Mouse (Mus musculus) forebrain, postnatal 0 days (tissue): ENCODE data around the gene Clpx. TPM values are rescaled to one million over a fixed set of nuclear protein-coding genes. Genes with fewer than 3 reads are reported as not detected.

Experiments used
- ATAC-seq: fragments of 200-750 bp; cut with Nextera tagmentation; 2 replicates; pipeline ENCODE4 v1.8.0; 2017; ENCODE audit warnings: mild to moderate bottlenecking, moderate library complexity
- DNase-seq: peaks from one replicate; pipeline ENCODE4 v3.0.0-alpha.2; 2015
- H3K27ac ChIP-seq: fragments of 300-500 bp; sonication (generic); 2 replicates; pipeline ENCODE4 v1.5.1; 2014; ENCODE audit warnings: low read depth, mild to moderate bottlenecking, antibody characterized with exemption, low read length, moderate library complexity, mixed read lengths
- H3K27me3 ChIP-seq: fragments of 300-500 bp; sonication (generic); 2 replicates; pipeline ENCODE4 v1.6.1; 2014; ENCODE audit warnings: mild to moderate bottlenecking, low read length, mixed read lengths; ENCODE audit not compliant: insufficient read depth
- H3K36me3 ChIP-seq: fragments of 300-500 bp; sonication (generic); 2 replicates; pipeline ENCODE4 v1.6.1; 2014; ENCODE audit warnings: mild to moderate bottlenecking, moderate library complexity; ENCODE audit not compliant: insufficient read depth
- H3K4me1 ChIP-seq: fragments of 300-500 bp; sonication (generic); 2 replicates; pipeline ENCODE4 v1.6.1; 2014; ENCODE audit warnings: antibody characterized with exemption; ENCODE audit not compliant: insufficient read depth
- H3K4me2 ChIP-seq: fragments of 300-500 bp; sonication (generic); 2 replicates; pipeline ENCODE4 v1.6.1; 2014; ENCODE audit warnings: low read depth, mild to moderate bottlenecking, moderate library complexity
- H3K4me3 ChIP-seq: fragments of 300-500 bp; sonication (generic); 2 replicates; pipeline ENCODE4 v1.5.1; 2014; ENCODE audit warnings: low read depth, low read length, mixed read lengths
- H3K9ac ChIP-seq: fragments of 300-500 bp; sonication (generic); 2 replicates; pipeline ENCODE4 v1.6.1; 2014; ENCODE audit warnings: mild to moderate bottlenecking
- H3K9me3 ChIP-seq: fragments of 300-500 bp; sonication (generic); 2 replicates; pipeline ENCODE4 v1.6.1; 2016; ENCODE audit warnings: low read length
- CTCF ChIP-seq: sonication (generic); IDR thresholded peaks from 2 replicates; pipeline ENCODE4 v1.5.1; 2016; ENCODE audit warnings: antibody characterized with exemption, control low read depth, low read depth
- WGBS: fragments of 180-500 bp; shearing (Covaris S2); extraction: QIAGEN DNeasy Blood & Tissue Kit; methylation state at CpG from one replicate; pipeline ENCODE4 v1.1.7; 2014; 5-methylcytosine and 5-hydroxymethylcytosine counted together
- polyA plus RNA-seq: library from polyadenylated mRNA; unstranded; fragments of >200 nt; fragmentation: Nextera tagmentation; extraction: Ambion mirVana; gene quantifications from 2 replicates; pipeline ENCODE4 v1.2.1, GENCODE M21; 2015
- total RNA-seq: library from RNA; depleted of rRNA; stranded (reverse); fragments of >200 nt; gene quantifications from 2 replicates; pipeline ENCODE4 v1.2.3, GENCODE M21; 2014

Clpx gene
- total and polyA plus RNA-seq, 2 experiments from 2014 or later = 34.9 to 38.7 TPM

DNA sequence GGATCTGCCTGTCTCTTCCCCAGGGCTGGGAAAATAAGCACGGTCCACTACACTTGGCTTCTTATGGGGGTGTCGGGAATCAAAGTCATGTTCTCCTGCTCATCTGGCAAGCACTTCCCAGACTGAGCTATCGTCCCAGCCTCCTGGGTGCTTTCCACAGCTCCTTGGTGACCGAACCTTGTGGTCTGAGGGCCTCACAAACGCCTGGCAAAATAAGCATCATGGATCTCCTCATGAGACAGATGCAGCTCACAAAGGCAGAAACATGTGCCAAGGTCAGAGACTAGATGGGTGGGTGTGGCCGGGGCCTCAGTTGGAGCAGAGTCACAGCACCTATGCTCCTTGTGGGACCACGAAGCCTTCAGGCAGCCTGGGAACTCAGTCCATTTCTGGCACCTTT is 34.7 kb upstream of the Clpx start:
- 81% methylated on average over 7 of the region's 7 CpGs for WGBS
- Histone ChIP-seq H3K27ac (no peak overlapping the region), H3K9me3 (no peaks in the 10 kb centered on the region), H3K27me3 (no peaks in the 10 kb centered on the region), H3K4me1 (no peaks in the 10 kb centered on the region), H3K4me2 (no peak overlapping the region), H3K9ac (no peak overlapping the region), H3K36me3 (no peaks in the 10 kb centered on the region), H3K4me3 (no peak overlapping the region)
- TF ChIP-seq CTCF = no peak
- DNase-seq = no peak
- ATAC-seq = no peak

DNA sequence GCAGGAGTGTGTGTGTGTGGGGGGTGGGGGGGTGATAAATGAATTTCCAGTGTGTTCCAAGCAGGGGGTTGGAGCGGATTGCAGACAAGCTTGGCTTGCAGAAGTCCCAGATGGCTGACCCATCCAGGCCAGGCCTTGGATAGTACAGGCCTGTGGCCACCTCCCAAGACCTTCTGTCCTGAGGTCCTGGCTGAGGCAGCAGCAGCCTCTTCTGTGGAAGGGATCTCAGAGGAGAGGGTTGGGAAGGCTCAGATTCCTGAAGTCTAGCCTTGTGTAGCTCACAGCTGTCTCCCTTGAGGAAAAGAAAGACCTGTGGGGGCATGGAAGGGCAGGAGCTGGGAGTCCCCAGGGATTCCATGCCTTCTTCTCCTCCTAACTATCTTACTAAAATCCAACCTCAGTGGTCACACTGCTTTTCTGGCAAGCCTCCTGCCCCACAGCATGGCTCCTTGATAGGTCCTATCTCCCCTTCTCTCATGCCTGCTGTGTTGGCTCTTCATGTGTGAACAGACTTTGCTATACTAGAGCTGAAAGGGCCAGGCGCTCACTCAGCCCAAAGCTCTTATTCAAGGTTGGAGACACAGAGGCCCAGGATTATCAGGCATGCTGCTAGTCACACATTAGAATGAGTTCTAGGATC is 32.3 kb upstream of the Clpx start:
- H3K4me2 ChIP-seq = no peak overlapping the region
- no peak overlapping the region for H3K4me3 ChIP-seq
- H3K4me1 ChIP-seq = no peaks in the 10 kb centered on the region
- no peak for TF ChIP-seq CTCF
- ATAC-seq = no peak
- no peaks in the 10 kb centered on the region for H3K9me3 ChIP-seq
- no peak overlapping the region for H3K27ac ChIP-seq
- no peaks in the 10 kb centered on the region for H3K36me3 ChIP-seq
- no peak overlapping the region for H3K9ac ChIP-seq
- no peak for DNase-seq
- WGBS = 92% methylated on average over 2 of the region's 2 CpGs
- no peaks in the 10 kb centered on the region for H3K27me3 ChIP-seq

DNA sequence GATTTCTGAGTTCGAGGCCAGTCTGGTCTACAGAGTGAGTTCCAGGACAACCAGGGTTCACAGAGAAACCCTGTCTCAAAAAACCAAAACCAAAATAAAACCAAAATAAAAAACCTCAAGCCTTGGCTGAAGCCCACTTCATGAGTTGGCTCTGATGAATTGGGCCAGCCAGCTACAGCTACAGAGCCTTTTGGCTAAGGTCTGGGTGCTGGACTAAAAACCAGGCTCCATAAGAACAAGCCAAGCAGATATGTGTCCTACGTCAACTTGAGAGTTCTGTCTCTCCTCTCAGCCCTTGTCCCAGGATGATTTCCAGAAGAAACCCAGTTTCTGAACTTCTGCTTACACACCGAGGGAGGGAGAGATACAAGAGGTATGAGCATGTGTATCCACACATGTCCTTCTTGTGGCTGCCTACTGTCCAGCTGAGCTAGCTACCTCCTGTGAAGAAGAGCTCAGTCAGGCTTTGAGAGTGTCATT is 31.4 kb upstream of the Clpx start:
- H3K27me3 ChIP-seq = no peaks in the 10 kb centered on the region
- no peak for DNase-seq
- H3K9ac ChIP-seq = no peak overlapping the region
- no peak overlapping the region for H3K4me3 ChIP-seq
- WGBS = 85% methylated on average over 3 of the region's 3 CpGs
- H3K4me2 ChIP-seq = no peak overlapping the region
- ATAC-seq = no peak
- no peaks in the 10 kb centered on the region for H3K4me1 ChIP-seq
- no peak for TF ChIP-seq CTCF
- no peak overlapping the region for H3K27ac ChIP-seq
- no peaks in the 10 kb centered on the region for H3K9me3 ChIP-seq
- no peaks in the 10 kb centered on the region for H3K36me3 ChIP-seq

DNA sequence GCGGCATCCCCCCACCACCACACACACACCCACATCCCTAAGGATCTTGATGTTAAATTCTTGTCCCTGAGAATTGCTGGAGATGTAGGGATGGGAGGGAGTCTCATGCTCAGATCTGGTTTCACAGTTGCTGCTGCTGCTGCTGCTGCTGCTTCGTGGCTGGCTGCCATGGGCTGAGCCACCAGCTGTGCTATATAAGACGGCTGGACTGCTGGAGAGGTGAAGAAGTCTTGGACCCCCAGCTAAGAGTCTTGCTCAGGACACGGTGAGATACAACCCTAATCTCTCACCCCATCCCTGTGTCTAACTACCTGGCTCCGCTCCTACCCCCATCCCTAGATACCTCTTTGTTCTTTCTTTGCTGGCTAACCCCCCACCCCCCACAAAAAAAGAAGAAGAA is 29.1 kb upstream of the Clpx start, which contains the start of gene Cilp:
TSS of gene Cilp (plus strand) at position 222 of the 400 bp plus-strand sequence.
- Histone ChIP-seq H3K9me3 (no peaks in the 10 kb centered on the region), H3K9ac (no peak within 1 kb of the TSS), H3K4me1 (0 out of 2 replicates have a peak, but pooled peaks cover 2% of the 10 kb centered on the region), H3K36me3 (no peaks in the 10 kb centered on the region), H3K27ac (no peak within 1 kb of the TSS), H3K27me3 (no peaks in the 10 kb centered on the region), H3K4me2 (no peak within 1 kb of the TSS), H3K4me3 (no peak within 1 kb of the TSS)
- no peak for DNase-seq
- ATAC-seq = no peak
- WGBS = 46% methylated on average over 5 of the region's 5 CpGs
- no peak for TF ChIP-seq CTCF

DNA sequence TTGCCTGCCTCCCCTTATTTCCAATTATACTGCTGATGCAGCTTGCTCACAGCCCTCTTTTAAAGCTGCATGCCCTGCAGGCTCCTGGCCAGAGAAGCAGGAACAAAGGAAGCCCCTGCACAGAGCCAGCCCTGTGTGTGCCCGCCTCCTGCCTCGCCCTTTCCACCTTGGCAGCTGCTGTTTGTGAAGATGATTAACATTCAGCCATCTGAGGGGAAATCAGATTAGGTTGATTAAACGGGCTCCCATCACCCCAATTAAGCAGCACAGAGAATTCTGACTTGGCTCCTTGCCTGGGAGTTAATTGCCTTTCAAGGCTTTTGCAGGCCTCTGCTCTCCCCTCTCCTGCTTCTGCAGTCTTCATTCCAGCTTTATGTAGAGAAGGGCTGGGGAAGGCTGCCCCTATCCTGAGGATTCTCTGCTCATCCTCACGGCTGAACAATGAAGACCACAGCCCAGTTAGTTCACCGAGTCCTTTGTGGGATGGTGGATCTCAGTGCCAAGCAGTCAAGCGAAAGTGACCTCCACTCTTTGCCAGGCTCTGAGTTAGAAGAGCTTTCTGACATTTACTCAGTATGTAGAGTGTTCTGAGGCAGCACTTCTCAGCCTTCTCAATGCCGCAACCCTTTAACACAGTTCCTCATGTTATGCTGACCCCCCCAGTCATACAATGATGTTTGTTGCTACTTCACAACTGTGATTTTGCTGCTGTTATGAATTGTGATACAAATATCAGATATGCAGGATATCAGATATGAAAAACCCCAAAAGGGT is 26.1 kb upstream of the Clpx start:
- TF ChIP-seq CTCF = no peak
- H3K9me3 ChIP-seq = no peaks in the 10 kb centered on the region
- H3K27ac ChIP-seq = peak overlapping the region; percentile 87
- no peak overlapping the region for H3K4me3 ChIP-seq
- WGBS = 12% methylated on average over 7 of the region's 7 CpGs
- no peak overlapping the region for H3K4me2 ChIP-seq
- H3K9ac ChIP-seq = 0 out of 2 replicates have a peak overlapping the region, but pooled peaks have one; percentile 26
- no peaks in the 10 kb centered on the region for H3K36me3 ChIP-seq
- H3K4me1 ChIP-seq = 0 out of 2 replicates have a peak, but pooled peaks cover 2% of the 10 kb centered on the region
- ATAC-seq (peak; percentile 97), DNase-seq (peak; percentile 85)
- H3K27me3 ChIP-seq = no peaks in the 10 kb centered on the region

DNA sequence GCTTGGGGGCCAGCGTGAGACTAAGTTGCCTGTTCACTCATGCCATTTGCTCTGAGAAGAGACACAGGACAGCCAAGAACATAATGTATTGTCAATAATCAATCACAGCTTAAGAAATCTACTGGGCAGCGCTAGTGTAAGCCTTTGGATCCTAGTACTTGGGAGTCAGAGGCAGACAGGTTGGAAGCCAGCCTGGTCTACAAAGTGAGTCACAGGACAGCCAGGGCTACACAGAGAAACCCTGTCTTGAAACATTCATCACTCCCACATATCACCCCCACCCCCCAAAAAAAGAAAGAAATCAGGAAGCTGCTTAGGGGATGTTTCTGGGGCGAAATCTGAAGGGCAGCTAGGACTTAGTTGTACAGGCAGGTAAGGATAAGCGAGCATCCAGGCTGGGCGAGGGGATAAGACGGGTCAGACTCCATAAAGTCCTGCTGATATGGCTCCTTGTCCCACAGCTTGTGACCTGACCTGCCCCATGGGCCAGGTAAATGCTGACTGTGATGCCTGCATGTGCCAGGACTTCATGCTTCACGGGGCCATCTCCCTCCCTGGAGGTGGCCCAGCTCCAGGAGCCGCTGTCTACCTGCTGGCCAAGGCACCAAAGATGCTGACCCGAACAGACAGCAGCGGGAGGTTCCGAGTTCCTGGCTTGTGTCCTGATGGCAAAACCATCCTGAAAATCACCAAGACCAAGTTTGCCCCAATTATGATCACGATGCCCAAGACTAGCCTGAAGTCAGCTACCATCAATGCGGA is 20.8 kb upstream of the Clpx start:
- WGBS = 91% methylated on average over 13 of the region's 13 CpGs
- H3K4me2 ChIP-seq = no peak overlapping the region
- DNase-seq (no peak), ATAC-seq (no peak)
- H3K4me3 ChIP-seq = no peak overlapping the region
- H3K9ac ChIP-seq = no peak overlapping the region
- H3K27me3 ChIP-seq = no peaks in the 10 kb centered on the region
- H3K36me3 ChIP-seq = no peaks in the 10 kb centered on the region
- no peak overlapping the region for H3K27ac ChIP-seq
- no peaks in the 10 kb centered on the region for H3K9me3 ChIP-seq
- no peaks in the 10 kb centered on the region for H3K4me1 ChIP-seq
- no peak for TF ChIP-seq CTCF

GRCm38 (mm10) chr9:65273873-65274272 is 20.2 kb upstream of the Clpx start:
- H3K9me3 ChIP-seq = no peaks in the 10 kb centered on the region
- DNase-seq (no peak), ATAC-seq (no peak)
- H3K27ac ChIP-seq = no peak overlapping the region
- no peaks in the 10 kb centered on the region for H3K4me1 ChIP-seq
- no peak overlapping the region for H3K4me2 ChIP-seq
- no peaks in the 10 kb centered on the region for H3K36me3 ChIP-seq
- no peaks in the 10 kb centered on the region for H3K27me3 ChIP-seq
- 72% methylated on average over 4 of the region's 4 CpGs for WGBS
- H3K4me3 ChIP-seq = no peak overlapping the region
- TF ChIP-seq CTCF = no peak
- no peak overlapping the region for H3K9ac ChIP-seq
